ENCODE assay signal across 8 mouse cellular contexts in the genomic region with DNA sequence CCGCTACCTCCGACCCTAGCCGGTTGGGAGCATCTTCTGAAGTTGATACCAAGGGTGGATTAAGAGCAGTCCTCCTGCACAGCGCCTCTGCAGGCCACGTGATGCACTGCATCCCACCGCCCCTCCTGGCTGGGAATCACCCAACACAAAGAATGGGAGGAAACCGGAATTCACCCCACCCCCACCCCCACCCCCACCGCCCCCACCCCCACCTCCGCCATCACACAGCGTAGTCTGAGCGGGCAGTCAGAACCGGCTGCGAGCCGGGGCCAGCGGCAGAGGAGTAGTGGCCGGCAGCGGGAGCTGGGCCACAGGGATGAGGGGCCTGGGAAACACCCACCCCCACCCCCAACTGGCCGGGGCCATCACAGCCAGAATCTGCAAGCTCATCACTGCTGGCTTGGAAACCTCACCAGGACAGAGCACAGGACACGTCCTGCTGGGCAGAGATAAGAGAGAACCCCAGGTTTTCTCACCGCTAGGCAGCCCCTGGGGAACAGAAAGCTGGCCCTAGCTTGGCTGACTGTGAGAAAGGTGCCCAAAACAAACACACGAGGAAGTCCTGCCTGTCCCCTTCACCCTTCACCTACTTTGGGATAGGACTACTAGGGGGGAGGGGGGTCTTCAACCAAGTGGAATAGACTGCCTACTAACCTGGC.
DNase-seq lines count a peak whose midpoint lies in the region; ATAC-seq lines count a peak whose summit lies in the region.

No protein-coding gene starts in this region.

- H3K27ac ChIP-seq in liver, embryonic 12.5 days = peak overlapping the region; percentile 30

- H3K4me2 ChIP-seq in liver, embryonic 12.5 days = peak overlapping the region; percentile 55

- peaks cover 18% of the 10 kb centered on the region for H3K4me1 ChIP-seq in liver, embryonic 12.5 days

- H3K4me3 ChIP-seq in liver, embryonic 12.5 days = peak overlapping the region; percentile 21

- no peaks in the 10 kb centered on the region for H3K36me3 ChIP-seq in liver, embryonic 12.5 days

- no peaks in the 10 kb centered on the region for H3K9me3 ChIP-seq in liver, embryonic 12.5 days (replicated peaks)

- peak; percentile 68 for ATAC-seq in liver, embryonic 12.5 days

- 1% methylated on average over 18 of the region's 21 CpGs for WGBS in liver, embryonic 12.5 days (ENCODE audit: insufficient replicate concordance)

- DNase-seq in left cerebral cortex, adult 18-20 months (ENCODE audit: low spot score in 2 of 2) = peak; percentile 23 to 56
- no peak for DNase-seq in left cerebral cortex, adult 11 months (ENCODE audit: low spot score)
- peak; percentile 95 for DNase-seq in embryo, embryonic 9.5 days (ENCODE audit: extremely low spot score)
- DNase-seq in heart, adult 18-20 months = peak; percentile 85
- DNase-seq in kidney, adult 11 months = peak; percentile 66
- DNase-seq in neural tube, embryonic 10.5 days (ENCODE audit: extremely low spot score, low spot score) = peak; percentile 98
- peak; percentile 46 for DNase-seq in testis, postnatal 14 days (ENCODE audit: low spot score)

- H3K9ac ChIP-seq in liver, embryonic 12.5 days = peak overlapping the region; percentile 39; the same call in 1 of the 2 replicates

- peaks cover 32% of the 10 kb centered on the region for H3K27me3 ChIP-seq in liver, embryonic 12.5 days (replicated peaks)
